Mouse (Mus musculus): ENCODE data around the gene Tcf7l1.

DNA sequence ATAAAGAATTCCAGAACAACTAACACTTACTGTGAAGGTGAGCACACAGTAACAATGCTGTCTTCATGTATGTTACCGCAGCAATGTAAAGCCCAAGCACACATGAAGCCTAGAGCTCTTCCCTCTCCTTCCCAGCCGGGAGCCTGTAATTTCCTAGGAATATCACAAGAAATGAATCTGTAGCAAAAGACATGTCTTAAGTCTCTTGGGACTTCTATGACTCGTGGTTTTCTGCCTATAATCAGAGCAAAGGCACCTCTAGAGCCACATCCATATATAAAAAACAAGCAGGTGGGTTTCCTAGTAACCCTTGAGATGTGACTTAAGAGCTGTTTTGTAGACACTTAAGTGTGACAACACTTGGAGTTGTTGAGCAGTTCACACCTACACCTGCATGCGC is 48.7 kb upstream of the Tcf7l1 start:
- TF ChIP-seq CTCF (IDR thresholded peaks at IDR 0.05; ENCODE audit: low read depth): no peak
- TF ChIP-seq EP300 (IDR thresholded peaks at IDR 0.05; ENCODE audit: low read depth): no peak
